ENCODE assay signal across 8 mouse cellular contexts in the genomic region with DNA sequence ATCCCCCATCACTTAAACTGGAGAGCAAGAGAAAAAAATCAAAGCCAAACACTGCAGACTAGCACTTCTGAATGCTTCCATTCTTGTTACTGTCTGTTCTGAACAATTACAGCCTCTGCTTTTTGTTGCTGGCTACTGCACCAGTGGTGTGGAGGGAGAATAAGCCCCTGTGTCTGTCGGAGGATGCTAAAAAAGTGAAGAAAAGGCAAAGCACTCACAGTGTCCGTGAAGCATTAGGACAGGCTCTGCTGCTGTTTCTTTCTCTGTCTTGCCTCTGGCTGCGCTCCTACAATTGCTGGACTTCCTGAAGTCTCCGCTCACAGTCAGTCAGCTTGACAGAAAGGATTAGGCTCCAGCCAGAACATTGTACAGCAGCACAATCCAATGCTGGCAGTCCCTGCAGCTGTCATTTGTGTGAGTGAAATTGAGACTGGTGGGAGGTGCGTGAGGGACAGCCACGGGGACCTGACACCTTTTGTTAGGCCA.
DNase-seq lines count a peak whose midpoint lies in the region; ATAC-seq and TF ChIP-seq lines count a peak whose summit lies in the region.

No protein-coding gene starts in this region.

- peak overlapping the region; percentile 70 for H3K27ac ChIP-seq in heart, embryonic 10.5 days
- H3K27ac ChIP-seq in heart, adult 2 months: no peak overlapping the region
- H3K27ac ChIP-seq in cortical plate, adult 2 months (ENCODE audit: insufficient read depth, low read length): peak overlapping the region; percentile 70; the same call in 1 of the 2 replicates
- H3K27ac ChIP-seq in midbrain, embryonic 10.5 days (replicated peaks): peak overlapping the region; percentile 85

- TF ChIP-seq POLR2A in heart, adult 2 months (IDR thresholded peaks at IDR 0.05; ENCODE audit: insufficient read depth, low read depth, low read length): no peak
- TF ChIP-seq POLR2A in cortical plate, adult 2 months (IDR thresholded peaks at IDR 0.05; ENCODE audit: extremely low read depth, insufficient read depth, low read length): no peak

- peak; percentile 79 for DNase-seq in heart, embryonic 10.5 days (ENCODE audit: low spot score)
- DNase-seq in heart, adult 2 months: no peak
- DNase-seq in heart, postnatal 14 days: peak; percentile 8 to 18
- DNase-seq in midbrain, embryonic 10.5 days (ENCODE audit: low spot score): peak; percentile 68
- DNase-seq in adrenal gland, postnatal 14 days: no peak
- no peak for DNase-seq in gastrocnemius, adult 8-10 months (ENCODE audit: low spot score in 2 of 2)

- no peak overlapping the region for H3K9ac ChIP-seq in heart, adult 2 months (ENCODE audit: low read depth, low read length)

- TF ChIP-seq CTCF in heart, adult 2 months (IDR thresholded peaks at IDR 0.05): no peak
- TF ChIP-seq CTCF in cortical plate, adult 2 months (IDR thresholded peaks at IDR 0.05; ENCODE audit: extremely low read depth, insufficient read depth, low read length): no peak

- H3K9me3 ChIP-seq in heart, embryonic 10.5 days: no peaks in the 10 kb centered on the region
- no peaks in the 10 kb centered on the region for H3K9me3 ChIP-seq in midbrain, embryonic 10.5 days (replicated peaks)

- H3K79me2 ChIP-seq in heart, adult 2 months (replicated peaks; ENCODE audit: control insufficient read depth, insufficient read depth, low read length): no peaks in the 10 kb centered on the region

- no peaks in the 10 kb centered on the region for H3K36me3 ChIP-seq in heart, embryonic 10.5 days
- no peaks in the 10 kb centered on the region for H3K36me3 ChIP-seq in heart, adult 2 months (ENCODE audit: control insufficient read depth, insufficient read depth, low read length)
- H3K36me3 ChIP-seq in midbrain, embryonic 10.5 days: no peaks in the 10 kb centered on the region

- H3K4me3 ChIP-seq in heart, embryonic 10.5 days: peak overlapping the region; percentile 42
- H3K4me3 ChIP-seq in heart, adult 2 months: no peak overlapping the region
- H3K4me3 ChIP-seq in cortical plate, adult 2 months (ENCODE audit: insufficient read depth, low read length): no peak overlapping the region
- peak overlapping the region; percentile 42 for H3K4me3 ChIP-seq in midbrain, embryonic 10.5 days

- H3K4me1 ChIP-seq in heart, embryonic 10.5 days: peaks cover 18% of the 10 kb centered on the region
- no peaks in the 10 kb centered on the region for H3K4me1 ChIP-seq in heart, adult 2 months (ENCODE audit: control insufficient read depth, insufficient read depth, low read length)
- H3K4me1 ChIP-seq in cortical plate, adult 2 months (ENCODE audit: control insufficient read depth, insufficient read depth, low read length): peaks cover 13% of the 10 kb centered on the region
- H3K4me1 ChIP-seq in midbrain, embryonic 10.5 days: peaks cover 65% of the 10 kb centered on the region

- no peak for TF ChIP-seq EP300 in heart, adult 2 months (IDR thresholded peaks at IDR 0.05; ENCODE audit: insufficient read depth, low read depth, low read length)

- H3K27me3 ChIP-seq in heart, embryonic 10.5 days (ENCODE audit: insufficient read depth, poor library complexity, severe bottlenecking): no peaks in the 10 kb centered on the region
- no peaks in the 10 kb centered on the region for H3K27me3 ChIP-seq in heart, adult 2 months (ENCODE audit: control insufficient read depth, insufficient read depth, low read length)
- H3K27me3 ChIP-seq in midbrain, embryonic 10.5 days (ENCODE audit: low read depth, poor library complexity, severe bottlenecking): no peaks in the 10 kb centered on the region

- intact Hi-C loops in heart, adult 2 months (cut with DNase I): no loop called here
- intact Hi-C loops in heart, postnatal 14 days (cut with DNase I): no loop called here

- no peak for ATAC-seq in erythroid progenitor cell, adult 5-6 weeks (replicated peaks; ENCODE audit: low FRiP score, poor library complexity, severe bottlenecking)

- WGBS in heart, embryonic 10.5 days: 18% methylated on average over 6 of the region's 6 CpGs
- WGBS in heart, adult 2 months: 15% methylated on average over 6 of the region's 6 CpGs
- 6% methylated on average over 6 of the region's 6 CpGs for WGBS in midbrain, embryonic 10.5 days

Comparison
In these comparisons a context has a peak if more than half of its experiments do, and no peak if none do; other contexts are left out.
1. DNase-seq: peak in heart, embryonic 10.5 days (single experiment), heart, postnatal 14 days (2 of 2) and midbrain, embryonic 10.5 days (single experiment); none in heart, adult 2 months (0 of 2), adrenal gland, postnatal 14 days (single experiment) and gastrocnemius, adult 8-10 months (0 of 2).
2. H3K4me3 ChIP-seq: peak in heart, embryonic 10.5 days (single experiment) and midbrain, embryonic 10.5 days (single experiment); none in heart, adult 2 months (single experiment) and cortical plate, adult 2 months (single experiment).